Mouse (Mus musculus) megakaryocyte-erythroid progenitor cell, adult 5-6 weeks (primary cell): ENCODE measurements around the gene Birc5. TPM values are rescaled to one million over a fixed set of nuclear protein-coding genes. Genes with fewer than 3 reads are reported as not detected.

Experiments used
- ATAC-seq: replicated peaks from 2 replicates; pipeline ENCODE4 v1.8.0; 2016; ENCODE audit warnings: mild to moderate bottlenecking, inconsistent platforms; ENCODE audit not compliant: severe bottlenecking, poor library complexity, low FRiP score, low TSS enrichment
- total RNA-seq, 2 experiments: library from RNA; stranded (forward) in 1 of 2; stranded (reverse) in 1 of 2; fragments of 200-1000, 215-1000 nt in 1 of 2; fragments of >200 nt in 1 of 2; fragmentation: Nextera tagmentation in 1 of 2; gene quantifications; 2 replicates each; pipeline ENCODE4 v1.2.3; 2014 to 2017

Gene Birc5
- total RNA-seq, 2 experiments from 2014 or later, result 182 to 220 TPM

GRCm38 (mm10) chr11:117847593-117848215 is 1.3 kb upstream of the Birc5 start:
- no peak for ATAC-seq

GRCm38 (mm10) chr11:117848271-117848984 is 623 bp upstream of the Birc5 start:
- ATAC-seq, result peak; percentile 25

GRCm38 (mm10) chr11:117852875-117853274 is 3.8 kb downstream of the Birc5 start:
- ATAC-seq, result no peak

- no peak for ATAC-seq
Measured at GRCm38 (mm10) chr11:117854241-117854640, 5.2 kb downstream of the Birc5 start.

GRCm38 (mm10) chr11:117855360-117855759 is 6.3 kb downstream of the Birc5 start:
- no peak for ATAC-seq

- no peak for ATAC-seq
Measured at GRCm38 (mm10) chr11:117855975-117856374, 6.9 kb downstream of the Birc5 start.

- no peak for ATAC-seq
Measured at GRCm38 (mm10) chr11:117857462-117857861, 8.4 kb downstream of the Birc5 start.

GRCm38 (mm10) chr11:117858392-117858791 is 9.3 kb downstream of the Birc5 start:
- no peak for ATAC-seq

- peak; percentile 25; the same call in 1 of the 2 replicates for ATAC-seq
Measured at GRCm38 (mm10) chr11:117860601-117861000, 11.6 kb downstream of the Birc5 start, which contains the start of gene Tmem235. TSS of gene Tmem235 (plus strand) at chr11:117860752.

GRCm38 (mm10) chr11:117863174-117863856 is 14.3 kb downstream of the Birc5 start:
- no peak for ATAC-seq

GRCm38 (mm10) chr11:117864805-117865204 is 15.8 kb downstream of the Birc5 start:
- ATAC-seq, result no peak

GRCm38 (mm10) chr11:117865988-117866387 is 16.9 kb downstream of the Birc5 start:
- ATAC-seq, result no peak

GRCm38 (mm10) chr11:117870688-117871365 is 21.8 kb downstream of the Birc5 start:
- peak; percentile 51 for ATAC-seq

- ATAC-seq, result no peak
Measured at GRCm38 (mm10) chr11:117871376-117871775, 22.3 kb downstream of the Birc5 start.

GRCm38 (mm10) chr11:117871911-117872584 is 23.0 kb downstream of the Birc5 start:
- ATAC-seq, result no peak

GRCm38 (mm10) chr11:117872861-117873608 is 24.0 kb downstream of the Birc5 start, which contains the start of gene Tha1:
TSS of gene Tha1 (minus strand) at chr11:117873481.
- peak; percentile 28 for ATAC-seq

- ATAC-seq, result no peak
Measured at GRCm38 (mm10) chr11:117874419-117874818, 25.4 kb downstream of the Birc5 start.

- ATAC-seq, result no peak
Measured at GRCm38 (mm10) chr11:117875681-117876080, 26.6 kb downstream of the Birc5 start.
